Mouse (Mus musculus) E14TG2a.4 (cell line): Measurements from ENCODE around the gene Hspg2.

Experiments used
- CTCF ChIP-seq: conservative IDR thresholded peaks from 2 replicates; pipeline ENCODE4 v1.5.1; 2014; ENCODE audit warnings: low read length
- POU5F1 ChIP-seq: IDR thresholded peaks from 2 replicates; pipeline ENCODE4 v1.6.1; 2014; ENCODE audit warnings: low read length, borderline replicate concordance

- no peak for TF ChIP-seq CTCF
- no peak for TF ChIP-seq POU5F1
Observed at GRCm38 (mm10) chr4:137498882-137499583, 30.5 kb downstream of the Hspg2 start.
